Mouse (Mus musculus) megakaryocyte, embryonic 14.5 days (primary cell): ENCODE results near the gene Tbk1.

Experiments
- FLI1 ChIP-seq: IDR thresholded peaks from 2 replicates; pipeline ENCODE4 v1.6.1; 2012; ENCODE audit warnings: low read length, inconsistent platforms, mixed read lengths
- GATA1 ChIP-seq: IDR thresholded peaks from 3 replicates; pipeline ENCODE4 v1.6.1; 2012; ENCODE audit warnings: mixed read lengths, low read length, inconsistent platforms, borderline replicate concordance

DNA sequence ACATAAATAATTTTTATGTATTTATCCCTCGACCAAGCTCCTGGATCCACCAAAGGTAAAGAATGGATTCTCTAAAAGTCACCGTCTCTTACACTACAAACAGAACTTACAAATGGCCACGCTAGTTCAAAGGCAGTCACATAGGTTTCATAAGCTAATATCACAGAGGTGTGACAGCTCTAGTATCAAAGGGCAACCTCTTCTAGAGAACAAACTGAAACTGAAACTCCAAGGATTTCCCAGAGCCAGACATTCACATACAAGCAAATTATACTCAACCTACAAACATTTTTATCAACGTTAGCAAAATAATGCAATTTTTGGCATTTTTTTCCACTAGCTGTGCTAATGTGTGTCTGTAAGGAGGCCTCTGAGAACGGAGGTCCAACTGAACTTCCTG, 6.2 kb downstream of the Tbk1 start:
- TF ChIP-seq GATA1 (no peak), FLI1 (no peak)
